Mouse (Mus musculus): ENCODE data around the gene Bmp8a.
"Not testable (repeated sequence)": the region's sequence is repeated elsewhere in the genome, so short reads cannot be mapped to it uniquely, and the experiment has no call there.

Bmp8a gene

DNA sequence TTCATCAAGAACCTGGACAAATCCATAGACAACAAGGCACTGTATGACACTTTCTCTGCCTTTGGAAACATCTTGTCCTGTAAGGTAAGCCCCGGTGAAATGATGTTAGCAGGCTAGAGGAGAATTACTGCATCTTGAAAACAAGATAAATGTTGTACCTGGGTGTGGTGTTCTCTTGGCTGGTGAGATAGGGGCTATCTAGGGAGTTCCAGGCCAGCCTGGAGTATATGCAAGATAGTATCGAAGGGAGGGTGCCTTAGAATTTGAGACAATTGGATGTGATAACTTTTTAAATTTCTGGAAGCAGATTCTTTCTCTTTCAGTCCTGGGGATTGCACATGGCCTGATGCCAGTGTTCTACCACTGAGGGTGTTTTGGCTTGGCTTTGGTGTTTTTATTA, 56.3 kb downstream of the Bmp8a start:
- no peak for DNase-seq (ENCODE audit: low spot score in 2 of 2)

DNA sequence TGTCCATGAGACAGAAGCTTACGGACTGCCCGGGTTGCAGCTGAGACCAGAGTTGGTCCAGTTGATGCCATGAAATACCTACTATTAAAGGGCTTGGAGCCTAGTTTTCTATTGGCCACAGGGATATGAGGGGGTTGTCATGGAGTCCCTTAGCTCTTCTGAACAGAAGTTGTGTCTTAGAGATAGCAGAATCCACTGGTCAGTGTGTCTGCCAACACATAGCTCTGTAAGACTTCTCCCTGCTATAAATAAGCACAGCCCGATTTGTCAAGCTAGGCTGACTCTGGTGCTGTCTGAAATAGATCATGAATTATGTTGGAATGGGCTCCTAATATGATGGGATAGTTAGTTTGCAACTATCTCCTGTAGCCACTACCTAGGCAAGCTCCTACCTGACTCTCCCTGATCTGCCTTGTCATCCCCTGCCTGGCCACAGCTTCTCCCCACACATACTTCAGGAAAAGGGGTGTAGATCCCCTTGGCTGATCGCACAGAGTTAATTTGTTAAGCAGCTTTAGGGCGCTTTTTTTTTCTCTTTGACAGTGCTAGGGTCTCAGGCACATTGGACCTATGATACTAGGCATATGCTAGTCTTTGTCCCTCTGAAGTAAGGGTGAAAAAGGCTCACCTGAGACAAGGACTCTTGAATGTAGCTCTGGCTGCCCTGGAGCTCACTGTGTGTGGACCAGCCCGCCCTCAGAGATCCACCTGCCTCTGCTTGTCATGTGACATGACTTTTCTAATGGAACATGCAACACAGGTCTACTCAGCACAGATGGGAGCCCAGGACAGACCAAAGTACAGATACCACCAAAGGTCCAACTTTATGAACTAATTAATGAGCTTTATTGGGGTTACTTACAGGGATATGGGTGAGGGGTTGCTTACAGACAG, 58.1 kb downstream of the Bmp8a start:
- no peak for DNase-seq (ENCODE audit: low spot score in 2 of 2)

DNA sequence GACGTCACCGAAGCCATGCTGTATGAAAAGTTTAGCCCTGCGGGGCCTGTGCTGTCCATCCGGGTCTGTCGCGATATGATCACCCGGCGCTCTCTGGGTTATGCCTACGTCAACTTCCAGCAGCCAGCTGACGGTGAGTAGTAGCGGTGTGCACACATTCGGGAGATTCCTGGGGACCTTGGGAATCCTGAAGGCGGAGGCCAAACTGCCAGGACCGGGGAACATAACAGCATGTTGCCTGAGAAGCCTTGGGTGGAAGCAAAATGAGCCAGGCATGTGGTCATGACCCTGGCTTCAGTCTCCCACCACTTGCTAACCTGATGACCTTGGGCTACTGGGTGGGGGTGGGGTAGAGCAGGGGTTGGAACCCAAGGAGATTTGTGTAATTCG, 59.4 kb downstream of the Bmp8a start:
- DNase-seq (ENCODE audit: low spot score in 2 of 2), result not testable (repeated sequence)

DNA sequence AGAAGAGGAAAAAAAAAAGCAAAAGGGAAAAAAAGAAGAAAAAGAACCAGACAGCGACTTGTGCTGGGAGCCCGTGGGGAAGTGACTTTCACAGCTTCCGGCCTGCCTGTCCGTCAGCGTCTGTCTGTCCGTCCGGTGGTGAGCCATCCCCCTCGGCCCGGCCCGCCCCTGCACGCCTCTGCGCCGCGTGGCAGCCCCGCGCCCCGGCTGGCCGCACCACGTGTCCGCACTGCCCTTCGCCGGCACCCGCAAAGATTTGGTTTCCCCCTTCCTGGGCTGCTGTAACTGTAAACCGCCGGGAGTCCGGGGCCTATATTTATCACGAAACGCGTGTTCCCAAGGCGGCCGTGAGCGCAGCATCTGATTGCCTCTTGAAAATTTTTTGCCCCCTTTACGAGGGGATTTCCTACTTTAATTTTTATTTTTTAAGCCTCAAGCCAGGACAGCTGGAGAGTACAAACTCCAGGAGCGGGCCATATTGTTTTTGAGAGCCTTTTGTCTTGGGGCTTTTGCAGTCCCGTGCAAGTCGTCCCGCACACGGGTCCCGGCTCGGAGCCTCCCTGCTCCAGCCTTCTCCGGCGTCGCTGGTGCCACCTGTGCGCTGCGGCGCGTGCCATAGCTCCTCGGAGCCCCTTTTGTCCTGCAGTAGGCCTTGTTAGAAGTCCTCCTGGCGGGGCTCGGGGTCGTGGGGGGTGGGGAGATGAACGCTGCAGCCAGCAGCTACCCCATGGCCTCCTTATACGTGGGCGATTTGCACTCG, 60.0 kb downstream of the Bmp8a start:
- DNase-seq (ENCODE audit: low spot score in 2 of 2), result not testable (repeated sequence)

DNA sequence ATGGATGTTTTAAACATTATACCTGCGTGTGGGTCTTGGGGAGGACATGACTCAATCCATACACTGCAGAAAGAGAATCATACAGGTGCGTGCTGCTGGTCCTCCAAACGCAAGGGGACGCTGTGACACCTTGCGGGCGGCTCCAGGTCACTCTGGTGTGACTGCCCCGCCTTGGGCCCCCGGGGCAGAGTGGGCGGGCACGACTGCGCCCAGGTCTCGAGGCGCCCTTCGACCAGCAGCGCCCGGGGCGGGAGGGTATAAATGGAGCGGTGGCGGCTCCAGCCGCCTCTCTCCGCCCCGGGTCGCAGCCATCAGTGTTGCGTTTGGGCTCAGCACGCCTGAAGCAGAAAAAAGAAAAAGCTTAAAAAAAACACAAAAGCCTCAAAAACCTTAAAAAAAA, 60.6 kb downstream of the Bmp8a start:
- peak; percentile 66 to 83 for DNase-seq (ENCODE audit: low spot score in 2 of 2)

DNA sequence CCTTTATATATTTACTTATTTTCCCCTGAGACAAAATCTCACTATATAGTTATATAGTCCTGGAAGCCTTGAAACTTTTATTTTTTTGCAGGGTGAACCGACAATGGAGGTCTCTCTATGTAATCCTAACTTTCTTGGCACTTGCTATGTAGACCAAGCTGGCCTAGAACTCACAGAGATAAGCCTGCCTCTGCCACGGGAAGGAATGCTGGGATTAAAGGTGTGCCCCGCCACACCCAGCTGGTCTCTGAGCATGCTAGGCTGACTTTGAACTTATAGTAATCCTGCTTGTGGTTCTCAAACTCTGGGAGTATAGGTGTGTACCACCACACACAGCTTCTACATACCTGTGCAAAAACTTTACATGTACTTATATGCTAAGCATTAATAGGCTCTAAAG, 62.9 kb downstream of the Bmp8a start:
- DNase-seq (ENCODE audit: low spot score in 2 of 2), result no peak

GRCm38 (mm10) chr4:123271063-123271462, 72.0 kb downstream of the Bmp8a start:
- DNase-seq (ENCODE audit: low spot score in 2 of 2), result no peak
